Mouse (Mus musculus) embryonic facial prominence, embryonic 12.5 days (tissue): ENCODE results near the gene Gm5617. TPM values are rescaled to one million over a fixed set of nuclear protein-coding genes. Genes with fewer than 3 reads are reported as not detected.

ENCODE experiments used
- ATAC-seq: fragments of 200-750 bp; cut with Nextera tagmentation; 2 replicates; pipeline ENCODE4 v1.8.0; 2017; ENCODE audit not compliant: insufficient number of reproducible peaks, insufficient read depth, low FRiP score, low TSS enrichment
- H3K27ac ChIP-seq: fragments of 300-500 bp; sonication (generic); 2 replicates; pipeline ENCODE4 v1.5.1; 2016; ENCODE audit warnings: mild to moderate bottlenecking
- H3K27me3 ChIP-seq: fragments of 300-500 bp; sonication (generic); 2 replicates; pipeline ENCODE4 v1.6.1; 2016; ENCODE audit warnings: mild to moderate bottlenecking, moderate library complexity
- H3K36me3 ChIP-seq: fragments of 300-500 bp; sonication (generic); 2 replicates; pipeline ENCODE4 v1.6.1; 2016; ENCODE audit warnings: mild to moderate bottlenecking
- H3K4me1 ChIP-seq: fragments of 300-500 bp; sonication (generic); 2 replicates; pipeline ENCODE4 v1.6.1; 2016
- H3K4me2 ChIP-seq: fragments of 300-500 bp; sonication (generic); replicated peaks from 2 replicates; pipeline ENCODE4 v1.6.1; 2016; ENCODE audit warnings: mild to moderate bottlenecking, moderate library complexity
- H3K4me3 ChIP-seq: fragments of 300-500 bp; sonication (generic); 2 replicates; pipeline ENCODE4 v1.5.1; 2016; ENCODE audit warnings: mild to moderate bottlenecking
- H3K9ac ChIP-seq: fragments of 300-500 bp; sonication (generic); 2 replicates; pipeline ENCODE4 v1.6.1; 2016; ENCODE audit warnings: mild to moderate bottlenecking, moderate library complexity
- H3K9me3 ChIP-seq: fragments of 300-500 bp; sonication (generic); 2 replicates; pipeline ENCODE4 v1.6.1; 2016; ENCODE audit warnings: mild to moderate bottlenecking, moderate library complexity
- WGBS: fragments of 180-500 bp; shearing (Covaris S2); methylation state at CpG from one replicate; pipeline ENCODE4 v1.1.7; 2016; 5-methylcytosine and 5-hydroxymethylcytosine counted together
- polyA plus RNA-seq: library from polyadenylated mRNA; unstranded; fragments of >200 nt; fragmentation: Nextera tagmentation; extraction: Ambion mirVana; gene quantifications from 2 replicates; pipeline ENCODE4 v1.2.1, GENCODE M21; 2016

Gene Gm5617
- polyA plus RNA-seq, 1 experiment from 2014 or later = 43.6 TPM

DNA sequence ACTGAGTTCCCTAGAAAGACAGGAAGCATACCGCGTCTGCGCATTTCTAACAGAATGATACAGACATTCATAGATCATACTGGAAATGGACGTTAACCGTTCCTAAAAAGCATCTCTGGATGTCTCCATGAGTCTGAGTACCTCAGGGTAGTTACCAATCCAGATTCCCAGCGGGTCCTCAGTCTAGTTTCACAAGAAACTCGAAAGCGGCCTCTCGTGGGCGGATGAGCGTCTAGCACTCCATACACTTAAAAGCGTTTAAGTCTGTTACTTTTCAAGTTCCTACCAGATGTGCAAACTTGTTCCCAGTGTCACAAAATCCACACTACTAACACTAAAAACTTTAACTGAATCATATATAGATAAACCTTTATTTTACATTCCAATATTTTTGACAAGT lies 22.1 kb upstream of the Gm5617 start:
- no peak overlapping the region for H3K27ac ChIP-seq
- H3K9ac ChIP-seq = no peak overlapping the region
- H3K27me3 ChIP-seq = no peaks in the 10 kb centered on the region
- H3K36me3 ChIP-seq = peaks cover 31% of the 10 kb centered on the region
- H3K4me3 ChIP-seq = no peak overlapping the region
- WGBS = 95% methylated on average over 12 of the region's 12 CpGs
- no peak for ATAC-seq
- no peak overlapping the region for H3K4me2 ChIP-seq
- no peaks in the 10 kb centered on the region for H3K9me3 ChIP-seq
- H3K4me1 ChIP-seq = no peaks in the 10 kb centered on the region

DNA sequence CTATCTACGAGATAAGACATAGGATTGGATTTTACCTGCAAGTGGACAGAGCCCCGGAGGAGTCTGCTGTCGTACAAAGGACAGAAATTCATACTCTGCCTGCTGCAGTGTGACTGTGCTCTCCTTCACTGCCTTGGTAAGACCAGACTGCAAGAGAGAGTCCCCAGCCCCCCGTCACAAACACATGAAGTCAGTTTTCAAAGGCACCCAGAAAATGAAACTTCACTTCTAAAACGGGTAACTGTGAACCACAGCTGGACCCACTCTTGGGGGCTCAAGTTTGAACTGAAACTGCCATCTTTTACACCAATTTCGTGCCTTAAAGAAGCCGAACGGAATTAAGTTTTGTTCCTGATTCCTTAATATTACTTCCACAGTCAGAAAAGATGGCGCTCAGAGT lies 20.9 kb upstream of the Gm5617 start:
- Histone ChIP-seq H3K4me2 (no peak overlapping the region), H3K9me3 (no peaks in the 10 kb centered on the region), H3K36me3 (peaks cover 31% of the 10 kb centered on the region), H3K4me3 (no peak overlapping the region), H3K27ac (no peak overlapping the region), H3K4me1 (no peaks in the 10 kb centered on the region), H3K27me3 (no peaks in the 10 kb centered on the region), H3K9ac (no peak overlapping the region)
- no peak for ATAC-seq
- 93% methylated on average over 9 of the region's 9 CpGs for WGBS

DNA sequence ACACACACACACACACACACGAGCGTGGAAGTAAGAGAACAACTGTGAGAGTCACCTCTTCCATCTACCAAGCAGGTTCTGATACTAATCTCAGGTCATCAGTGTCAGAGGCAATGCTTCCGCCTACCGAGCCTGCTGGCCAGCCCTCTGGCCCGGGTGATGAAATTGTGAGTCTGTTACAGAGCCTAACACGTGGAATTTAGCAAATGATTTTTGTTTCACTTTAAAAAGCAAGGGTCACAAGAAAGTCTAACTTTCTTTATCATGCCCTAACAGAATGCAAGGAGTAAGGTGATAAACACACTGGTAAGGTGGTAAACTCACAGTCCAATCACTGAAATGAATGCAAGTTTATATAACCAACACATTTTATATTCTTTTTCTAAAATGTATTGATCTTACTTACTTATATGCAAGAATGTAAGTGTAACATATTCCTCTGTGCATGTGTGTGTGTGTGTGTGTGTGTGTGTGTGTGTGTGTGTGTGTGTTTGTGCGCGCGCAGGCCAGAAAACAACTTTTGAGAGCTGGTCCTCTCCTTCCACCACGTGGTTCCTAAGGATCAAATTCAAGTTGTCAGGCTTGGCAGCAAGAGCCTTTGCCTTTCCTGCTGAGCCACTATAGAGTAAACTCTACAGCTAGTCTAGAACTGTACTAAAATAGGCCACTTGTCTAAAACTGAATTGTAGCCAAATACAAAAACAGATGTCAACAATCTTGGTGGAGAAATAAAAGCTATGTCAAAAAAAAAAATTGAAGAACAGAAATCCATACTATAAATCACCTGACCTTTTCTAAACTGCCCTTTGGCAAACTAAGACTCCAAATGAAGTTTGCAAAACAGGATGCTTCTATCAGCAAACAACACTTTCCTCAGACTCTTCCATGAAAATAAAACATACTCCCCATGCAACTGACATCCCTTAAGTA lies 18.7 kb upstream of the Gm5617 start:
- peaks cover 6% of the 10 kb centered on the region; the same call in 1 of the 2 replicates for H3K4me1 ChIP-seq
- H3K36me3 ChIP-seq = peaks cover 25% of the 10 kb centered on the region
- H3K27me3 ChIP-seq = no peaks in the 10 kb centered on the region
- H3K9me3 ChIP-seq = no peaks in the 10 kb centered on the region
- 86% methylated on average over 10 of the region's 10 CpGs for WGBS
- no peak overlapping the region for H3K4me2 ChIP-seq
- no peak for ATAC-seq
- H3K9ac ChIP-seq = no peak overlapping the region
- H3K4me3 ChIP-seq = no peak overlapping the region
- no peak overlapping the region for H3K27ac ChIP-seq

DNA sequence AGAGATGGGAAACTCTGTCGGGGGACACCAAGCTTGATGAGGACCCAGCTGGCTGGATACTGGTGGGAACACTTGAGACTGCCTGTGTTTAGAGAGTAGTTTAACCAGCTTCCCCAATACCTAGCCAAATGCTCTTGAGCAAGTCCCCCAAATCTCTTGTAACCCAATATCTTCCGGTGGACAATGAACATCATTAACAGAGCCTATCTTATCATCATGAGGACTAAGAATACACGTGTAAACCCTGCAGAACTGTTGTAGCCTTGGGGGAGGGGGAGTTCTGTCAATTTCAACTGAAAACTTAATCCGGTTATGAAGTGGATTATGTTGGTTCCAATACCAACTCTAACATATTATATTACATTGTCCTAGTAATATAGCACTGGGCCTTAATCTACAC lies 16.4 kb upstream of the Gm5617 start:
- H3K27me3 ChIP-seq = no peaks in the 10 kb centered on the region
- peaks cover 16% of the 10 kb centered on the region; the same call in 1 of the 2 replicates for H3K36me3 ChIP-seq
- WGBS = 91% methylated on average over 4 of the region's 4 CpGs
- peaks cover 6% of the 10 kb centered on the region; the same call in 1 of the 2 replicates for H3K4me1 ChIP-seq
- no peak overlapping the region for H3K4me3 ChIP-seq
- H3K4me2 ChIP-seq = no peak overlapping the region
- H3K9ac ChIP-seq = no peak overlapping the region
- no peak for ATAC-seq
- no peaks in the 10 kb centered on the region for H3K9me3 ChIP-seq
- no peak overlapping the region for H3K27ac ChIP-seq

DNA sequence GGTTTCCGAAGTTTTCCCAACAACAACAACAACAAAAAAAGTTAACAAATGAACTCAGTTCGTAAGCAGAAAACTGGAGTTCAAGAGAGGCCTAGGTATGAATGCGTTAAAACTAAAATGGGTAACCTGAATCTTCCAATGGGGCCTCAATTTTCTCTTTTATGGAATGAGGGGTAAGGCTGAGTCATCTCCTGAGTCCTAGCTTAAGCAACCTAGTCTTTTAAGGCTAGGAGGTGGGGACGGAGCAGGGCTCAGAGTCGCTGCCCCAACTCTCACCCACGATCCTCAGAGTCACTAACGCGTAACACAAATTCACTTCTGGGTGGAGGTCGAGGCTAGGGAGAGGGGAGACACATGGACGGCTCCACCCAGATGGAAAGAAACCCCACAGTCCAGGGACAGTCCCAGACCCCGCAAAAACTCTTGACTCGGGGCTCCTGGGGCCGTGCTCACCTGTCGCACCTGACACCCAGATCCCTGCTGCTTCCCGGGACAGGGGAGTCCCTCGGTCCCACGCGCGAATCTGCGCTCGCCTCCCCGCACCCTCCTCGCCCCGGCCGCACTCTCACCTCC lies 15.3 kb upstream of the Gm5617 start:
- Histone ChIP-seq H3K4me3 (peak overlapping the region; percentile 91), H3K4me2 (peak overlapping the region; percentile 84), H3K4me1 (peaks cover 6% of the 10 kb centered on the region; the same call in 1 of the 2 replicates), H3K36me3 (peaks cover 9% of the 10 kb centered on the region; the same call in 1 of the 2 replicates), H3K9me3 (no peaks in the 10 kb centered on the region), H3K9ac (peak overlapping the region; percentile 79), H3K27ac (0 out of 2 replicates have a peak overlapping the region, but pooled peaks have one; percentile 11), H3K27me3 (no peaks in the 10 kb centered on the region)
- ATAC-seq = peak; percentile 63
- 6% methylated on average over 25 of the region's 25 CpGs for WGBS

DNA sequence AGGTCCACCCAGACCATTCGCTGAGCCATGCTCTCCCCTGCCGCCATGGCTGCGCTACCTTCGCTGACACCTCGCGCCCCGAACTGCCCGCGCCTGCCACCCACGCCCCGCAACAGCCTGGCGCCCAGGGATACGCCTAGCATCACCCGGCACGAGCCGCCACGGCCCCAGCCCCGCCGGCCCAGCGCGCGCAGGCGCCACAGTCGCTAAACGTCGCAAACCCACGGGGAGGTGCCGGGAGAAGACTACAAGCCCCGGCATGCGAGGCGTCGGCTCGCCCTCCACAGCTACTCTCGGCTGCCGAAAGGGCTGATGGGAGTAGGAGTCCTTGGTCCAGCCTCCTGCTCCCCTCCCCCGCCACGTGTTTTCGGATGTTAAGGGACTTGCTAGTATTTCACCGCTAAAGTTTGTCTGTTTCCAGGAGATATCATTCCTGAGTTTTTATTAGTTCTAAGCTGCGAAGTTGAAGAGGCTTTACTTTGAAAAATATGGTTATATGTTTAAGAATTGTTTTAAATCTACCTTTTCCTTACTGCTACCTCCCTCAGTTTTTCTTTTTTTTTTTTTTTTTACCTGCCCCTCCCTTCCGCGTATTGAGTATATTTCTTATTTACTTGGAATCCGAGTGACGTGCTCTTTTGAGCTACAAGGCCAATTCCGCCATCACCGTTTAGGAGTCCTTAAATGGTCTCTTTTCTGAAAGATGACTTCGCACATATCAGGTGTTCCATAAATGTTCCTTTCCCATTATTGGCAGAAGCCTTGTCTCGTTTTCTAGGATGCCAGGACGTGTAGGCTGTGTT lies 14.6 kb upstream of the Gm5617 start, which contains the start of gene Rexo2:
Gene Rexo2, minus strand, starts transcription at position 213 of the 803 bp plus-strand sequence.
- H3K4me2 ChIP-seq = peak within 1 kb of the TSS; percentile 84
- 1% methylated on average over 48 of the region's 49 CpGs for WGBS
- H3K4me3 ChIP-seq = peak within 1 kb of the TSS; percentile 91
- peak within 1 kb of the TSS; percentile 79 for H3K9ac ChIP-seq
- no peaks in the 10 kb centered on the region for H3K9me3 ChIP-seq
- peaks cover 6% of the 10 kb centered on the region; the same call in 1 of the 2 replicates for H3K4me1 ChIP-seq
- 0 out of 2 replicates have a peak within 1 kb of the TSS, but pooled peaks have one; percentile 11 for H3K27ac ChIP-seq
- ATAC-seq = peak; percentile 95
- peaks cover 2% of the 10 kb centered on the region for H3K36me3 ChIP-seq
- no peaks in the 10 kb centered on the region for H3K27me3 ChIP-seq

DNA sequence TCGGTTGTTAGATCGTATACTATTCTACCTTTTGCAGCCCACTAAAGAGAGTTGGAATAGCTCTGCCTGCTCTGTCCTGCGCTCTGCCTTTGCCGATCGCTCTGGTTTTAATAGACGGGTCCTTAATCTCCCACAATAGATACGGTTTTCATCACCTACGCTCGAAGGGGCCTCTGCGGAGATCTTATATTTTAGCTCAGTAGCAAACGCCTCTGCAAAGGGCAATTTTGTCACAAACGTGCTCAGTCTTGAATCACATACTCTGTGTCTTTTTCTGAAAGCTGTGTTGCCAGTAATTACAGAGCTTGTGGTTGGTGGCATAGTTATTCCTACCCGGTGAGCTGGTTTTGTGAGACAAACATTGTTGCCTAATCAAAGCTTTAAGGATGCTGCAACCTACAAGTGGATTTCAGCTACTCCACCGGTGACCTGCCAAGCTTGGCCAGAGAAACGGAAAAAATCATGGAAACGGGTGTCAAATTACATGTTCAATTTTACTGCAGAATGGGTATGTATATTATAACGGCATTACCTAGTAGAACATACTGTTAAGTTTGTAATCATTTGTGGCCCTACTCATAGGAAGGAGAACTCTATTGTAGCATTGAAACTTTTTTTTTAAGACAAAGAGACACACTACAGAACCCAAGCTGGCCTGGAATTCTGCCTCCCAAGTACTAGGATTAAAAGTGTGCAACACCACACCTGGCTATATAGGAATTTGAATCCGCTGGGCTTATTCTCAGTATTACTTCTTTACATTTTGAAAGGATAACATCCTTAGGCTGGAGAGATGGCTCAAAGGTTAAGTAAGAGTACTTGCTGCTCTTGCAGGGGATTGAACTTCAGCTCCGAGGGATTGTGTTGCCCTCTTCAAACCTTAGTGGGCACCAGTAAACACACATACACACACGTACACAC lies 13.8 kb upstream of the Gm5617 start:
- Histone ChIP-seq H3K4me3 (peak overlapping the region; percentile 91), H3K4me2 (peak overlapping the region; percentile 84), H3K4me1 (peaks cover 6% of the 10 kb centered on the region; the same call in 1 of the 2 replicates), H3K27me3 (no peaks in the 10 kb centered on the region), H3K9ac (peak overlapping the region; percentile 29; the same call in 1 of the 2 replicates), H3K27ac (no peak overlapping the region), H3K9me3 (no peaks in the 10 kb centered on the region), H3K36me3 (peaks cover 5% of the 10 kb centered on the region)
- 30% methylated on average over 20 of the region's 20 CpGs for WGBS
- no peak for ATAC-seq

DNA sequence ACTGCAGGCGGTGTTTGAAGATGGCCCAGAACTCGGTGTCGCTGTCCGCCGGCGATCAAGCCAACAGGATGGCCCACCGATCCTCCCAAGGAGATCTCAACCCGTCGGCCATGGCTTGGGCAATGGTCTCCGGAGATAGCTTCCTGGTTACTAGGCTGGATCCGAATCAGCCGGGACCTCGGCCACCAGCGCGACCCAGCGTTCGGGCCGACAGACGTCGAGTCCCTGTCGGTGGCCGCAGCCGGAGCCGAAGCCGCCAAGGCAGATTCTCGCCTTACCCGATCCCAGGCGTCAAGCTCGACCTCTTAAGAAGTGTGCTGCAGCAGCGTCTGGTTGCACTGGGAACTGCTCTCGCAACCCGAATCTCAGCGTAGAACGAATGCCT lies 298 bp downstream of the Gm5617 start:
- Histone ChIP-seq H3K36me3 (peaks cover 23% of the 10 kb centered on the region), H3K27me3 (no peaks in the 10 kb centered on the region), H3K4me3 (peak overlapping the region; percentile 87), H3K9me3 (no peaks in the 10 kb centered on the region), H3K4me2 (peak overlapping the region; percentile 66), H3K4me1 (peaks cover 10% of the 10 kb centered on the region), H3K27ac (peak overlapping the region; percentile 86), H3K9ac (peak overlapping the region; percentile 87)
- WGBS = 3% methylated on average over 34 of the region's 34 CpGs
- no peak for ATAC-seq

DNA sequence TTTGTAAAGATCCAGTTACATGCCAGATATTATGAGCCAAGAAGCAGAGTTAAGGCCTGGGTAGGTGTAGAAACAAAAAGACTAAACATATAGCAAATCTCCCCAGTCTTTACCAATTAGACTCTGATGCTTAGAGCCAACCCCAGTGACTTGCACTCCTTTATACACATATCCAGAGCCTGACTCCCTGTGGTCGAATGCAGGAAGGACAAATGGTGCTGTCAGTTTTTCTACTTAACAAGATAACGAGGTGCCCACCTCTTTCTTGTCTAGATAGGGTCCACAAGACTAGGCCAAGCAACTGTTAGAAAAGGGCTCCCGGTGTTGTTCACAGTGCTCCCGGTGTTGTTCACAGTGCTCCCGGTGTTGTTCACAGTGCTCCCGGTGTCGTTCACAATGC lies 6.0 kb downstream of the Gm5617 start:
- H3K9me3 ChIP-seq = no peaks in the 10 kb centered on the region
- H3K4me3 ChIP-seq = no peak overlapping the region
- ATAC-seq = no peak
- WGBS = 79% methylated on average over 7 of the region's 7 CpGs
- no peaks in the 10 kb centered on the region for H3K27me3 ChIP-seq
- H3K4me1 ChIP-seq = peaks cover under 1% of the 10 kb centered on the region; the same call in 1 of the 2 replicates
- H3K4me2 ChIP-seq = no peak overlapping the region
- H3K27ac ChIP-seq = no peak overlapping the region
- no peak overlapping the region for H3K9ac ChIP-seq
- H3K36me3 ChIP-seq = no peaks in the 10 kb centered on the region

DNA sequence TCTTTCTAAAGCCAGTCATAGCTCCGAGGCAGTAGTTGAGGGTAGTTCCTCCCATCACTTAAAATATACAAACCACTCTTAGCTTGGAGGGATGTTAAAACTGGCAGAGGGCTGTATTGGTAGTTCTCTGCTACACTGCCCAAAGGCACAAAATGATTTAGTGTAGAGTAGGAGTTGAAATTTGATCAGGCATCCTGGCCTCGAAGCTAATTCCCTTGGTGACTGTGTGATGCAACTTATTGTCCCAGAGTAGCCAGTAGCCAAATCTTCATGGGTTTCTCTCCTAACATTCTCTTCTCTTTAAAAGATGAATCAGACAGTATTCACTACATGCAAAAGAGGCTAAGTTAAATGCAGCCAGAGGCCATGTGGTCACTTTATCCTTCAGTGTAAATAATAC lies 7.8 kb downstream of the Gm5617 start:
- 46% methylated on average over 2 of the region's 2 CpGs for WGBS
- H3K4me2 ChIP-seq = no peak overlapping the region
- ATAC-seq = no peak
- no peak overlapping the region for H3K4me3 ChIP-seq
- no peak overlapping the region for H3K27ac ChIP-seq
- no peaks in the 10 kb centered on the region for H3K36me3 ChIP-seq
- H3K9me3 ChIP-seq = no peaks in the 10 kb centered on the region
- no peaks in the 10 kb centered on the region for H3K4me1 ChIP-seq
- H3K27me3 ChIP-seq = no peaks in the 10 kb centered on the region
- H3K9ac ChIP-seq = no peak overlapping the region
